Mouse (Mus musculus) MEL (cell line): ENCODE data around the gene Pianp. TPM values are rescaled to one million over a fixed set of nuclear protein-coding genes. Genes with fewer than 3 reads are reported as not detected.
A peak's percentile ranks its signal among the peaks of the same experiment; 100 is the strongest.

ENCODE experiments used
- DNase-seq: peaks from one replicate; pipeline ENCODE4 v3.0.0; 2011; ENCODE audit warnings: low read depth, low spot score
- H3K27ac ChIP-seq: 2 replicates; pipeline ENCODE4 v1.5.1; 2012; ENCODE audit warnings: low read depth, mild to moderate bottlenecking, control low read depth, low read length, moderate library complexity; ENCODE audit not compliant: control insufficient read depth
- H3K27me3 ChIP-seq, 2 experiments: fragments of 150-350 bp in 1 of 2; sonication (generic) in 1 of 2; 2 replicates each; pipeline ENCODE4 v1.6.1; 2012; ENCODE audit warnings: low read length in 2 of 2, mild to moderate bottlenecking in 2 of 2, improper control_type of control experiment in 1 of 2, moderate library complexity in 1 of 2; ENCODE audit not compliant: insufficient read depth in 2 of 2, control insufficient read depth in 1 of 2
- H3K36me3 ChIP-seq, 2 experiments: 2 replicates each; pipeline ENCODE4 v1.6.1; 2012 to 2014; ENCODE audit warnings: low read length in 2 of 2, improper control_type of control experiment in 1 of 2, inconsistent platforms in 1 of 2, mild to moderate bottlenecking in 1 of 2; ENCODE audit not compliant: insufficient read depth in 2 of 2, control insufficient read depth in 1 of 2
- H3K4me1 ChIP-seq, 2 experiments: fragments of 150-350 bp in 1 of 2; sonication (generic) in 1 of 2; 2 replicates each; pipeline ENCODE4 v1.6.1; 2012; ENCODE audit warnings: low read length in 2 of 2, improper control_type of control experiment in 1 of 2, mild to moderate bottlenecking in 1 of 2; ENCODE audit not compliant: insufficient read depth in 2 of 2, control insufficient read depth in 1 of 2
- H3K4me3 ChIP-seq, 2 experiments: fragments of 150-350 bp in 1 of 2; sonication (generic) in 1 of 2; 2 replicates each; pipeline ENCODE4 v1.5.1; 2012; ENCODE audit warnings: low read depth in 2 of 2, low read length in 2 of 2, mild to moderate bottlenecking in 2 of 2, moderate library complexity in 2 of 2, control low read depth in 1 of 2, improper control_type of control experiment in 1 of 2; ENCODE audit not compliant: control insufficient read depth in 1 of 2, insufficient read depth in 1 of 2
- H3K79me2 ChIP-seq: 2 replicates; pipeline ENCODE4 v1.6.1; 2012; ENCODE audit warnings: mild to moderate bottlenecking, low read length, moderate library complexity; ENCODE audit not compliant: control insufficient read depth, poor library complexity, insufficient read depth
- H3K9ac ChIP-seq: 2 replicates; pipeline ENCODE4 v1.6.1; 2012; ENCODE audit warnings: low read depth, mild to moderate bottlenecking, control low read depth, low read length, moderate library complexity; ENCODE audit not compliant: control insufficient read depth, poor library complexity, severe bottlenecking
- H3K9me3 ChIP-seq: fragments of 150-350 bp; sonication (generic); replicated peaks from 2 replicates; pipeline ENCODE4 v1.6.1; 2012; ENCODE audit warnings: mild to moderate bottlenecking, low read length, improper control_type of control experiment, moderate library complexity; ENCODE audit not compliant: insufficient read depth
- BHLHE40 ChIP-seq: IDR thresholded peaks from 2 replicates; pipeline ENCODE4 v1.6.1; 2012; ENCODE audit warnings: low read depth, mild to moderate bottlenecking, inconsistent platforms, low read length, improper control_type of control experiment, borderline replicate concordance
- CTCF ChIP-seq, 3 experiments: IDR thresholded peaks in 2 of 3; conservative IDR thresholded peaks in 1 of 3; 2 replicates each; pipeline ENCODE4 v1.5.1; 2011 to 2012; ENCODE audit warnings: low read length in 3 of 3, low read depth in 2 of 3, mild to moderate bottlenecking in 2 of 3, improper control_type of control experiment in 1 of 3, inconsistent platforms in 1 of 3, mixed read lengths in 1 of 3, moderate library complexity in 1 of 3; ENCODE audit not compliant: control insufficient read depth in 1 of 3, insufficient read depth in 1 of 3, poor library complexity in 1 of 3, severe bottlenecking in 1 of 3
- E2F4 ChIP-seq: IDR thresholded peaks from 2 replicates; pipeline ENCODE4 v1.6.1; 2011; ENCODE audit warnings: low read depth, low read length, improper control_type of control experiment, borderline replicate concordance
- ELF1 ChIP-seq: IDR thresholded peaks from 2 replicates; pipeline ENCODE4 v1.6.1; 2014; ENCODE audit warnings: low read depth, mild to moderate bottlenecking, inconsistent platforms, low read length, improper control_type of control experiment, moderate library complexity
- GABPA ChIP-seq: IDR thresholded peaks from 2 replicates; pipeline ENCODE4 v1.6.1; 2012; ENCODE audit warnings: low read depth, mild to moderate bottlenecking, inconsistent platforms, low read length, improper control_type of control experiment, moderate library complexity
- HCFC1 ChIP-seq: IDR thresholded peaks from 2 replicates; pipeline ENCODE4 v1.6.1; 2012; ENCODE audit warnings: low read depth, mild to moderate bottlenecking, inconsistent platforms, low read length, improper control_type of control experiment, moderate library complexity
- KAT2A ChIP-seq: conservative IDR thresholded peaks from 2 replicates; pipeline ENCODE4 v1.6.1; 2012; ENCODE audit warnings: low read depth, low read length, improper control_type of control experiment, inconsistent platforms
- MAFK ChIP-seq: IDR thresholded peaks from 2 replicates; pipeline ENCODE4 v1.6.1; 2011; ENCODE audit warnings: low read depth, mild to moderate bottlenecking, low read length, improper control_type of control experiment, borderline replicate concordance
- MAX ChIP-seq: IDR thresholded peaks from 2 replicates; pipeline ENCODE4 v1.6.1; 2011; ENCODE audit warnings: low read length, improper control_type of control experiment
- MAZ ChIP-seq: IDR thresholded peaks from 2 replicates; pipeline ENCODE4 v1.6.1; 2012; ENCODE audit warnings: low read depth, mild to moderate bottlenecking, inconsistent platforms, low read length, improper control_type of control experiment
- MEF2A ChIP-seq: IDR thresholded peaks from 2 replicates; pipeline ENCODE4 v1.6.1; 2014; ENCODE audit warnings: low read depth, mild to moderate bottlenecking, inconsistent platforms, low read length, improper control_type of control experiment; ENCODE audit not compliant: poor library complexity, insufficient replicate concordance, severe bottlenecking; ENCODE audit errors: extremely low read depth
- MXI1 ChIP-seq: IDR thresholded peaks from 2 replicates; pipeline ENCODE4 v1.6.1; 2011; ENCODE audit warnings: mild to moderate bottlenecking, low read depth, low read length, improper control_type of control experiment
- MYB ChIP-seq: IDR thresholded peaks from 2 replicates; pipeline ENCODE4 v1.6.1; 2011; ENCODE audit warnings: mild to moderate bottlenecking, low read depth, low read length, improper control_type of control experiment
- NELFE ChIP-seq: IDR thresholded peaks from 2 replicates; pipeline ENCODE4 v1.6.1; 2011; ENCODE audit warnings: low read depth, low read length, improper control_type of control experiment
- NRF1 ChIP-seq: IDR thresholded peaks from 2 replicates; pipeline ENCODE4 v1.6.1; 2014; ENCODE audit warnings: low read depth, mild to moderate bottlenecking, inconsistent platforms, low read length, improper control_type of control experiment, moderate library complexity; ENCODE audit not compliant: poor library complexity, insufficient read depth, severe bottlenecking
- POLR2AphosphoS5 ChIP-seq: IDR thresholded peaks from 2 replicates; pipeline ENCODE4 v1.6.1; 2012; ENCODE audit warnings: low read depth, borderline replicate concordance, mild to moderate bottlenecking, inconsistent platforms, low read length, moderate library complexity, mixed read lengths
- RCOR1 ChIP-seq: IDR thresholded peaks from 2 replicates; pipeline ENCODE4 v1.6.1; 2012; ENCODE audit warnings: low read depth, mild to moderate bottlenecking, inconsistent platforms, low read length, improper control_type of control experiment
- TCF12 ChIP-seq: IDR thresholded peaks from 2 replicates; pipeline ENCODE4 v1.6.1; 2014; ENCODE audit warnings: low read depth, mild to moderate bottlenecking, inconsistent platforms, low read length, improper control_type of control experiment, moderate library complexity
- UBTF ChIP-seq: IDR thresholded peaks from 2 replicates; pipeline ENCODE4 v1.6.1; 2012; ENCODE audit warnings: low read depth, mild to moderate bottlenecking, inconsistent platforms, low read length, improper control_type of control experiment, moderate library complexity, borderline replicate concordance; ENCODE audit not compliant: insufficient read depth
- ZMIZ1 ChIP-seq: IDR thresholded peaks from 2 replicates; pipeline ENCODE4 v1.6.1; 2012; ENCODE audit warnings: low read depth, mild to moderate bottlenecking, inconsistent platforms, low read length, improper control_type of control experiment, moderate library complexity
- polyA plus RNA-seq, 2 experiments: library from polyadenylated mRNA; stranded (reverse) in 1 of 2; unstranded in 1 of 2; fragments of >175 nt in 1 of 2; fragments of >200 nt in 1 of 2; gene quantifications; 2 replicates each; pipeline versions ENCODE4 v1.2.1 to v1.2.4; 2012; ENCODE audit warnings: low replicate concordance in 2 of 2, low read depth in 1 of 2; ENCODE audit not compliant: insufficient read length in 2 of 2, insufficient read depth in 1 of 2, missing spikeins in 1 of 2
- total RNA-seq: library from RNA; depleted of rRNA; stranded (reverse); fragments of 300-350 nt; gene quantifications from 2 replicates; pipeline ENCODE4 v1.2.3, GENCODE M21; 2012; rRNA removed

The Pianp gene
- total RNA-seq: 0.19 and 0.33 TPM in 2 replicates
- polyA plus RNA-seq: 1 to 10 TPM in 1 of 2 experiments, not detected in 1; 5.5 TPM

GRCm38 (mm10) chr6:124996551-124997501 is at the start of gene Pianp:
Pianp (plus strand) TSS chr6:124996694.
- Histone ChIP-seq H3K27ac (0 out of 2 replicates have a peak within 1 kb of the TSS, but pooled peaks have one; percentile 30), H3K4me1 (peaks cover 0 to 3% of the 10 kb centered on the region in 2 experiments; a peak in 1 of 4 replicates)
- TF ChIP-seq MAFK (no peak), MAZ (no peak), RCOR1 (no peak), MEF2A (no peak), TCF12 (no peak), ELF1 (no peak), MAX (no peak), KAT2A (no peak), UBTF (no peak), E2F4 (no peak), BHLHE40 (no peak), NELFE (no peak), NRF1 (no peak), GABPA (no peak), MXI1 (no peak), MYB (no peak), POLR2AphosphoS5 (no peak), ZMIZ1 (no peak), CTCF (IDR thresholded peaks at IDR 0.05 in 2 of 3, conservative IDR thresholded peaks at IDR 0.05 in 1 of 3; ENCODE audit: control insufficient read depth in 1 of 3, insufficient read depth in 1 of 3, low read depth in 2 of 3, low read length in 3 of 3, poor library complexity in 1 of 3, severe bottlenecking in 1 of 3) (no peak), HCFC1 (no peak)
- TF ChIP-seq, all 39 proteins: peak for 0
- H3K4me3 ChIP-seq: peak within 1 kb of the TSS; percentile 58 to 83
- H3K79me2 ChIP-seq: no peaks in the 10 kb centered on the region
- peak within 1 kb of the TSS; percentile 52 for H3K9ac ChIP-seq
- DNase-seq: peak; percentile 49
- no peaks in the 10 kb centered on the region for H3K36me3 ChIP-seq
- H3K27me3 ChIP-seq: no peaks in the 10 kb centered on the region
- no peaks in the 10 kb centered on the region for H3K9me3 ChIP-seq
